Mouse (Mus musculus): Measurements from ENCODE around the gene Tbc1d23. TPM values are rescaled to one million over a fixed set of nuclear protein-coding genes. Genes with fewer than 3 reads are reported as not detected.
"Not testable (repeated sequence)": the region's sequence is repeated elsewhere in the genome, so short reads cannot be mapped to it uniquely, and the experiment has no call there.

The Tbc1d23 gene
- 10 to 100 TPM; 40.2 to 40.3 TPM for total RNA-seq (2021)
- long read RNA-seq, transcript Tbc1d23-203 (19 exons, 3,112 nt) = major isoform, 25 of 42 reads
- long read RNA-seq, partial matches to known transcripts = 6 of 42 reads
- long read RNA-seq, other reads (novel, unspliced or antisense) = 7 of 42 reads

GRCm38 (mm10) chr16:57231089-57231936 lies at the start of gene Tbc1d23:
Gene Tbc1d23 (minus strand): TSS chr16:57231504.
- DNase-seq (ENCODE audit: low spot score in 2 of 2) = peak; percentile 97 to 98

GRCm38 (mm10) chr16:57280221-57281217 lies 49.2 kb upstream of the Tbc1d23 start:
- DNase-seq (ENCODE audit: low spot score in 2 of 2) = no peak

GRCm38 (mm10) chr16:57278976-57279626 lies 47.8 kb upstream of the Tbc1d23 start:
- no peak for DNase-seq (ENCODE audit: low spot score in 2 of 2)

GRCm38 (mm10) chr16:57269751-57270150 lies 38.4 kb upstream of the Tbc1d23 start:
- no peak for DNase-seq (ENCODE audit: low spot score in 2 of 2)

GRCm38 (mm10) chr16:57268058-57268841 lies 36.9 kb upstream of the Tbc1d23 start:
- DNase-seq (ENCODE audit: low spot score in 2 of 2) = peak; percentile 63 to 80

- no peak for DNase-seq (ENCODE audit: low spot score in 2 of 2)
These were observed 35.8 kb upstream of the Tbc1d23 start for GRCm38 (mm10) chr16:57267068-57267467.

GRCm38 (mm10) chr16:57260152-57260551 lies 28.8 kb upstream of the Tbc1d23 start:
- DNase-seq (ENCODE audit: low spot score in 2 of 2) = no peak

GRCm38 (mm10) chr16:57259356-57260083 lies 28.2 kb upstream of the Tbc1d23 start:
- no peak for DNase-seq (ENCODE audit: low spot score in 2 of 2)

- DNase-seq (ENCODE audit: low spot score in 2 of 2) = no peak
These were observed 20.5 kb upstream of the Tbc1d23 start for GRCm38 (mm10) chr16:57251589-57252421.

GRCm38 (mm10) chr16:57250991-57251390 lies 19.7 kb upstream of the Tbc1d23 start:
- no peak for DNase-seq (ENCODE audit: low spot score in 2 of 2)

GRCm38 (mm10) chr16:57247464-57247863 lies 16.2 kb upstream of the Tbc1d23 start:
- DNase-seq (ENCODE audit: low spot score in 2 of 2) = no peak

- no peak for DNase-seq (ENCODE audit: low spot score in 2 of 2)
These were observed 15.3 kb upstream of the Tbc1d23 start for GRCm38 (mm10) chr16:57246596-57246995.

GRCm38 (mm10) chr16:57243858-57244248 lies 12.5 kb upstream of the Tbc1d23 start:
- DNase-seq (ENCODE audit: low spot score in 2 of 2) = peak; percentile 71 to 83

GRCm38 (mm10) chr16:57243205-57243857 lies 12.0 kb upstream of the Tbc1d23 start:
- DNase-seq (ENCODE audit: low spot score in 2 of 2) = no peak

- no peak for DNase-seq (ENCODE audit: low spot score in 2 of 2)
These were observed 11.5 kb upstream of the Tbc1d23 start for GRCm38 (mm10) chr16:57242857-57243204.

- DNase-seq (ENCODE audit: low spot score in 2 of 2) = no peak
These were observed 4.7 kb upstream of the Tbc1d23 start for GRCm38 (mm10) chr16:57235871-57236510.

- not testable (repeated sequence) for DNase-seq (ENCODE audit: low spot score in 2 of 2)
These were observed 620 bp upstream of the Tbc1d23 start for GRCm38 (mm10) chr16:57231937-57232310.

- DNase-seq (ENCODE audit: low spot score in 2 of 2) = no peak
These were observed 4.9 kb downstream of the Tbc1d23 start for GRCm38 (mm10) chr16:57226444-57226843.

Data from layer of hippocampus, adult 18-20 months (tissue).